Mouse (Mus musculus) left cerebral cortex, postnatal 25 days (tissue): ENCODE data around the gene Anp32e. TPM values are rescaled to one million over a fixed set of nuclear protein-coding genes. Genes with fewer than 3 reads are reported as not detected.

Source experiments
- DNase-seq, 2 experiments: peaks; one replicate each; pipeline ENCODE4 v3.0.0; 2022; ENCODE audit warnings: low spot score in 2 of 2, mixed read lengths in 1 of 2
- intact Hi-C: fragments of 180-260 bp; cut with DNase I; formaldehyde crosslinking; loops from one replicate; pipeline ENCODE4 v1.15.1; 2025
- total RNA-seq, 2 experiments: library from RNA; stranded (reverse); gene quantifications; 2 replicates each; pipeline ENCODE4 v1.2.3; 2021

Anp32e gene
- total RNA-seq, 2 experiments from 2014 or later: 95.1 to 109 TPM

DNA sequence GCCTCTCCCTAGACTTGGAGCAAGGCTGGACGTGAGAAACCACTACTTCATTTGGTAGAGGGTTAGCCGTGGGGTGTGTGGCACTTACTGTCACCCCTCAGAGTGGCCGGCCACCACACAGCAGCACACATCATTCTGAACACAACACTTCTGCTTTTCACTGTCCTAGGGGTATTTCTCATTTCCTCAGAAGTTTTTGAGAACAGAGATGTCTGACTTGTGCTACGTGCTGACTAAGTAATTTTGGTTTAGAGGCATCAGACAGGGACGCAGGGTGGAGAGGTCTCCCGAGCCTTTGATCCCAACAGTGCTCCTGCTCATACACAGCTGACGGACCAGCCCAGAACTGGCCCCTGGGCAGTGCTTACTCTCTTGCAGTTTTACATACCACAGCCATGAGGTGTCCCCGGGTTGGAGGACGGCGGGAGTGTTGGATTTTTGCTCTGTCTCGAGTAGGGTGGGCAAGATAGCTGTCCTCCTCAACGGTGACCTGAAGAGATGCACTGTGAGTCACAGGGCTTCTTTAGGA lies 61.4 kb downstream of the Anp32e start:
- no peak for DNase-seq
- intact Hi-C loops: no loop called here

DNA sequence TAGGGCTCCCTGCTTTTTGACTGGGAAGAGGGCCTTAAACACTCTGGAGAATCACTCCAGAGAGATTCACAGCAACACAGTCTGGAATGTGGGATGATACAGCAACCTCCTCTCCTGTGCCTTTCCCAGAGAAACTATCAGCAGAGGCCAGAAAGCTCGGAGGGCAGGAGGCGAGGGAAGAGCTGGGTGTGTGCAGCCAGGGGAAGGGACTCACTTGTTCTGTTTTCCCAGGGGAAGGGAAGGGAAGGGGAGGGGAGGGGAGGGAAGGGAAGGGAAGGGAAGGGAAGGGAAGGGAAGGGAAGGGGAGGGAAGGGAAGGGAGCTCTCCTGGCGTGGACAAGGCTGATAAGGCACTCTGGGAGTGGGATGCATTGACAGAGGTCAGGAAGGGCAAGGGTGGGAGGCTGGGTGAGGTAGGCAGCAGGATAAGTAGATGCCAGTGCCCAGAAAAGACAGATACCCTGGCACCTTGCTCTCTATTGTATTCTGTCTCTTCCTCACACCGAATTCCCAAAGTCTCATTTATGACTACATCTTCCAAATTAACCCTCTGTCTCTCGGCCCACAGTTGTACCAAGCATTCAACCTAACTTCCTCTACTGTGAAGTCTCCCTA lies 64.1 kb downstream of the Anp32e start:
- DNase-seq: peak in 1 of 2 experiments; percentile 68
- intact Hi-C loops: no loop called here

DNA sequence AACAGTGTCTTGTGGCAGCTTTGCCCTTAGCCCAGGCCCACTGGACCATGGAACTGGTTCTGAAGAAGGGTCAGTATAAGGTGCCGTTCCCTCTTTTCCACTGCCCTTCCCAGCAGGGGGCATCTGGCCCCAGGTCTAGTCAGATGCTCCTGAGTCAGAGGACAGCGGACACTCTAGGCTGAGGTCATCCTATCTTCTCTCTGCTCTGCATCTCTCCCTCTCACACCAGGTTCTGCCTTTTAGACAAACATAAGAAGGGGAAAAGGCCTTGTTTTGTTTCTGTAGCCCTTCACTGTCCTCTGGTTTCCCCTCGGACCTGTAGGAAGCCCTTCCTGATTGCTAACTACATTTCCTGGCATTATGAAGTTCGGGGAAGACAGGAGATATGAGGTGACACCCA lies 64.8 kb downstream of the Anp32e start:
- DNase-seq: no peak
- intact Hi-C loops: no loop called here

DNA sequence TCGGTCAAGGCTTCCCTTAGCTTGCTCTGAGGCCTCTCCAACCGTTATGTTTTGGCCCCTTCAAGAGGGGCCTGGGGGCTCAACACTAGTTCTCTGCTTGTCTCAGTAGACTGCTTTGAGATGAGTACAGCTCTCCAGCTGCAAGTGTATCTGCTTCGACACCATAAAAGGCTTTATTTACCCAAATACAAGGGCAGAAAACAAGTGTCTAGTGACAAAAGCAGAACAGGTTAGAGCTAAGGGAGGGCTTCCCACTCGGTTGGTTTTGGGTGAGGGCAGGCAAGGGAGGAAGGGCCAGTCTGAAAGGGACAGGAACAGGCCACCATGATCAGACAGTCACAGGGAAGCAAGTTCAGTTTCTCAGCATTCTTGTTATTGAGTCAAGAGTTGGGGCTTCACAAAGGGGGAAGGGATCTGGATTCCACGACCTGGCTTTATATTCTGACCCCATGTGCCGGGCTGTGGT lies 65.4 kb downstream of the Anp32e start:
- intact Hi-C loops: no loop called here

DNA sequence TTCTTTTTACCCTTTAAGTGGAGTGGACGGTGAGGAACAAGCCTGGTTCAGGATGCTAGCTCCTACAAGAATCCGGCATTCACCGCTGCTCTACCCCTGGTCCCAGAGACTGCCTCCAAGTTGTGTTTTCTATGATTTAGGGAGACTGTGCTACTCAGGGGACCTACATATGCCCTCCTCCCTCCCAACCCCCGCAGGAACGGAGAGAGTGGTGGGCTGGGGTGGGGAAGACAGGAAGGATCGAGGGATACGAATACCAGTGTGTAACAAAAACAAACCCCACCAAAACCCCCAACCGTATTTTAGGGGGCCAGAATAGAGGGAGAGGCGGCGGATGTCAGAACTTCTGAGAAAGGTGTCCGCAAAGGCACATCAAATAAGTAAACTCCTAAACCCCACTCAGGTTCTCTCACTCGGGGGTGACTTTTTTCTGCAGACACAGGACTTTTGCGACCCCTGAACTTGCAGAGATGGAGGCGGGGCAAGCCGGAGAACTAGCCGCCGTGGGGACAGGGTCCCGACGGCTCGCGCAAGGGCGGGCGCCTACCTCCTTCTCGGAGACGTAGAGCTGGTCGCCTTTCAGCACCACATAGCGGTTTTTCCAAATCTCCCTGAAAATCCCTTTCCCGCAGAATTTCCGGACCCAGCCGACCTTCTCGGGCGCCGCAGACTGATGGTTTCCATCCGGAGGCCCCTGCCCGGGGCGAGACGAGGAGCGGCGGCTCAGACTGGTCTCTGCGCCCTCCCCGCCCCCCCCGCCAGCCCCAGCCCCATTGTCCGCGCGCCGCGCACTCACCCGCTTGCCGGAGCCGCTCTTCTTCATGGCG lies 66.1 kb downstream of the Anp32e start:
- intact Hi-C loops: loop anchor here (5.0 kb wide), 1 partner anchor 47 kb away; no protein-coding TSS in a partner anchor
- no peak for DNase-seq

More for the DNA sequence above, 65.4 kb downstream of the Anp32e start:
- DNase-seq: no peak

DNA sequence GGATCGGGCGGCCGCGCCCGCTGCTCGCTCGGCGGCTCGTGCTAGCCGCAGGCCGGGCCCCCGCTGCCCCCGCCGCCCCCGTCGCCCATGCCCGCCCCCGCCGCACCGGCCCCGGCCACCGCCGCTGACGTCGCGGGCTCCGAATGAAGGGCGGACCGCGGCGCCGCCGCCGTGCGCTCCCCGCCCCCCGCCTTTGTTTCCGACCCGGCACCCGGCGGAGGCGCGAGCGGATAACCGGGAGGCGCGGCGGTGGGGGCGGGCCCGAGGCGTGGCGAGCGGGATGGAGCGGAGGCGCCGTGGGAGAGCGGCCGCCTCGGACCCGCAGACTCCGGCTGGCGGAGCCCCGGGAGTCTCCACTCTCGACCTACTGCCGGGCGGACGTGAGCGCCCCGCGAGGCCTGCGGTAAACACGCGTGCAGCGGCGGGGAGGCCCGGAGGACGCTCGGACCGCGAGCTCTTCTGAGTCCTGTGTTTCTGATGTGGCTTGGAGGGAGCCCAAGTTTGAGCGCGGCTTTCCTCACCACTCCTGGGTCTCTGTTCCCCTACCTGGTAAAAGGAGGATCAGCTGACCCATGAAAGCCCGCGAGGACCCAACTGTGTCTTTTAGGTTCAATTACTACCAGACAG lies 66.9 kb downstream of the Anp32e start, which contains the start of gene Plekho1:
Gene Plekho1 (minus strand): TSS at position 200 of the 627 bp plus-strand sequence.
- intact Hi-C loops: loop anchor here (5.0 kb wide), 1 partner anchor 46 kb away; no protein-coding TSS in a partner anchor
- peak; percentile 73 to 74 for DNase-seq

DNA sequence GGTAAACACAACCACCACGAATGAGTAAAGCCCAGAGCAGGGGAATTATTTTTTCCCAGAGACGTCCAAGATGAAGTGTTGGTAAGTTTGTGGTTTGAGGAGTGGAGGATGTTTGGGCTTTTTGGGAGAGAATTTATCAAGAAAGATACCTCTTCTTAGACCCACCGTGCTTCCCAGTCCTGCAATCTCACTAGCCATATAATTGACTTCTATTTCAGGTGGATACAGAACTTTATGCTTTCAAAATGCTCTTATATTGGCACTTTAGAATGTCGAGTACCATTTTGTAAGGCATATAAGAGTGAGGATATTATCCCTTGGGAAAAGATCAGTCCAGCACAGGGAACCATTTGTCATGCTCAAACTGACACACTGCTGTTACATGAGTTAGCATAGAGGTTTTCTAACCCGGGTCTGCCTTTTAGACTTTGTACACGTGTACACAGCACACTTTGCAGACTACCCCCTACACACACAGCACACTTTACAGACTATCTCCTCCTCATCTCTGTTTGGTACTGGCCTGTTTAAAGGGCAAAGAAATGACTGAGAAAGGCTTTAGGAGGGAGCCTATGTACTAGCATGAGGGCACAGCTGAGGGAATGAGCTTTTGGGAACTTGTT lies 67.5 kb downstream of the Anp32e start:
- DNase-seq: no peak
- intact Hi-C loops: loop anchor here (5.0 kb wide), 1 partner anchor 46 kb away; no protein-coding TSS in a partner anchor

Other genes starting within 250 kb of the Anp32e start
- 1 to 10 TPM; 4.1 to 4.6 TPM for gene Adamtsl4, start 241.3 kb upstream of the Anp32e start, total RNA-seq
- gene Ecm1, start 189.7 kb upstream of the Anp32e start, total RNA-seq: 10 to 100 TPM; 13.3 to 14.0 TPM
- 10 to 100 TPM; 37.1 to 41.2 TPM for gene Tars2, start 169.0 kb upstream of the Anp32e start, total RNA-seq
- 10 to 100 TPM; 65.2 to 69.4 TPM for gene Rprd2, start 110.4 kb upstream of the Anp32e start, total RNA-seq
- 10 to 100 TPM; 32.2 to 34.3 TPM for gene Prpf3, start 73.4 kb upstream of the Anp32e start, total RNA-seq
- gene Mrps21, start 57.7 kb upstream of the Anp32e start, total RNA-seq: 100 to 1,000 TPM; 153 to 158 TPM
- 10 to 100 TPM; 13.0 to 21.3 TPM for gene Ciart, start 47.0 kb upstream of the Anp32e start, total RNA-seq
- 1 to 10 TPM; 4.5 to 5.8 TPM for gene BC028528, start 37.2 kb upstream of the Anp32e start, total RNA-seq
- 10 to 100 TPM; 69.0 to 78.5 TPM for gene Aph1a, start 35.3 kb upstream of the Anp32e start, total RNA-seq
- 10 to 100 TPM in 1 of 2 experiments, 1 to 10 TPM in 1; 9.3 to 10.1 TPM for gene Car14, start 24.6 kb upstream of the Anp32e start, total RNA-seq
- gene Plekho1, start 66.8 kb downstream of the Anp32e start, total RNA-seq: 10 to 100 TPM; 71.6 to 84.8 TPM
- gene Vps45, start 129.2 kb downstream of the Anp32e start, total RNA-seq: 10 to 100 TPM; 41.8 to 47.1 TPM
- gene Otud7b, start 175.3 kb downstream of the Anp32e start, total RNA-seq: 10 to 100 TPM; 24.6 to 27.7 TPM
- 1 to 10 TPM; 6.4 to 6.8 TPM for gene Mtmr11, start 232.8 kb downstream of the Anp32e start, total RNA-seq
- 10 to 100 TPM; 39.6 to 43.4 TPM for gene Sf3b4, start 243.1 kb downstream of the Anp32e start, total RNA-seq